Mouse (Mus musculus) midbrain, embryonic 10.5 days (tissue): ENCODE data around the gene Bhlha9. TPM values are rescaled to one million over a fixed set of nuclear protein-coding genes. Genes with fewer than 3 reads are reported as not detected.
A peak's percentile ranks its signal among the peaks of the same experiment; 100 is the strongest.
"Not testable (repeated sequence)": the region's sequence is repeated elsewhere in the genome, so short reads cannot be mapped to it uniquely, and the experiment has no call there.

ENCODE experiments used
- DNase-seq: peaks from one replicate; pipeline ENCODE4 v3.0.0-alpha.2; 2017; ENCODE audit warnings: low spot score
- H3K27ac ChIP-seq: fragments of 300-500 bp; sonication (generic); replicated peaks from 2 replicates; pipeline ENCODE4 v1.5.1; 2016; ENCODE audit warnings: mild to moderate bottlenecking
- H3K27me3 ChIP-seq: fragments of 300-500 bp; sonication (generic); 2 replicates; pipeline ENCODE4 v1.6.1; 2016; ENCODE audit warnings: low read depth, mild to moderate bottlenecking; ENCODE audit not compliant: poor library complexity, severe bottlenecking
- H3K36me3 ChIP-seq: fragments of 300-500 bp; sonication (generic); 2 replicates; pipeline ENCODE4 v1.6.1; 2016; ENCODE audit warnings: mild to moderate bottlenecking, moderate library complexity
- H3K4me1 ChIP-seq: fragments of 300-500 bp; sonication (generic); 2 replicates; pipeline ENCODE4 v1.6.1; 2016
- H3K4me3 ChIP-seq: fragments of 300-500 bp; sonication (generic); 2 replicates; pipeline ENCODE4 v1.5.1; 2016; ENCODE audit warnings: mild to moderate bottlenecking, moderate library complexity
- H3K9me3 ChIP-seq: fragments of 300-500 bp; sonication (generic); replicated peaks from 2 replicates; pipeline ENCODE4 v1.6.1; 2016; ENCODE audit warnings: mild to moderate bottlenecking
- WGBS: fragments of 180-500 bp; shearing (Covaris S2); methylation state at CpG from one replicate; pipeline ENCODE4 v1.1.7; 2016; 5-methylcytosine and 5-hydroxymethylcytosine counted together
- polyA plus RNA-seq: library from polyadenylated mRNA; unstranded; fragments of >200 nt; fragmentation: Nextera tagmentation; extraction: Ambion mirVana; gene quantifications from 2 replicates; pipeline ENCODE4 v1.2.1, GENCODE M21; 2016

Bhlha9 gene
- polyA plus RNA-seq, 1 experiment from 2014 or later, result 0.12 TPM

DNA sequence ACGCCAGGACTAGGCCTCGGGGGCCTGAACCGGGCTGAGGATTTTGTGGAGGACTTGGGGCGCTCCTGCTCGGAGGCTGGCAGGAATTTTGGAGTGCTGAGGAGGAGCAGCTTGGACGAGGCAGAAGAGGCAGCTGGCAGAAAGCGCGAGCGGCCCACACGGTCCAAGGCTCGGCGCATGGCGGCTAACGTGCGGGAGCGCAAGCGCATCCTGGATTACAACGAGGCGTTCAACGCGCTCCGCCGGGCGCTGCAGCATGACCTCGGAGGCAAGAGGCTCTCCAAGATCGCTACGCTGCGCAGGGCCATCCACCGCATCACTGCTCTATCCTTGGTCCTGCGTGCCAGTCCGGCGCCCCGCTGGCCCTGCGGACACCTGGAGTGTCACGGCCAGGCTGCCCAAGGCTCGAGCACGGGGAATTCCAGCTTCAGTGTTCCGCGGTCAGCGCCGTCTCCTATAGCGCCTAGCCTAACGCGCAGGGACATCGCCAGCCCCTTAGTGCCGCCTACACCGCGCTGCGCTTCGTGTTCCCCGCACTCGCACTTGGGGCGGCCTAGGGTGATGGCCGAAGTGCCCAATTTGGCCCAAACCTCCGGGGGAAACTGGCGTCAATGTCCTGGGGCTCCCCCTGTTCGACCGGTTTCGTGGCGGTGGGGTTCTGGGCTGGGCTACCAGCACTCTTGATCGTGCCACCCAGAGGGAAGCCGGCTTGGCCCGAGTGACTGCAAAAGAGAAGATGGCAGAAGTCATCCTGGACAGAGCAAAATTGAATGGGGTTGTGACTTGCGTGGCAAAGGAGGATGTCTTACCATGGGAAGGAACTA is 503 bp downstream of the Bhlha9 start:
- DNase-seq, result peak; percentile 49
- Histone ChIP-seq H3K9me3 (no peaks in the 10 kb centered on the region), H3K4me1 (peaks cover 13% of the 10 kb centered on the region), H3K27me3 (peaks cover 79% of the 10 kb centered on the region), H3K36me3 (no peaks in the 10 kb centered on the region), H3K4me3 (peak overlapping the region; percentile 52), H3K27ac (no peak overlapping the region)
- 3% methylated on average over 64 of the region's 64 CpGs for WGBS

DNA sequence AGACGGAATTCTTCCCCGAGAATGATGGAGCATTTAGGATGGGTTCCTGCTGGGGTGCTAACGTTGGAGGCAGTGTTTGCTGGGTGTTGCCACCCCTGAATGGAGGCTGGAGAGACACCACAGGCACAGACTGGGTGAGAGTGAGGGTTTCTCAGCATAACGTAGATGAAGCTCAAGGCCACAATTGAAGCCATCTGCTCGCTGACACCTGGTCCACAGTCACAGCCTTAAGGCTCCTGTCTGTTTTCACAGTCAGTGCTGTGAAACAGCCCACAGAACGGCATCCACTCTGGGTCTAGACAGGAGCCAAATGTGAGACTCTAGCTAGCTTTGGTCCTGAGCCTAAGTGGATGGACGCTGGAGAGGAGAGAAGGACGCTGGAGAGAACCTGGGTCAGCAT is 1.9 kb downstream of the Bhlha9 start:
- Histone ChIP-seq H3K4me1 (peaks cover 13% of the 10 kb centered on the region), H3K27me3 (peaks cover 77% of the 10 kb centered on the region), H3K27ac (no peak overlapping the region), H3K4me3 (no peak overlapping the region), H3K36me3 (no peaks in the 10 kb centered on the region), H3K9me3 (no peaks in the 10 kb centered on the region)
- WGBS, result 64% methylated on average over 8 of the region's 8 CpGs
- DNase-seq, result no peak

GRCm38 (mm10) chr11:76674704-76675103 is 2.4 kb downstream of the Bhlha9 start:
- DNase-seq, result no peak
- WGBS, result 44% methylated on average over 4 of the region's 4 CpGs
- no peak overlapping the region for H3K4me3 ChIP-seq
- H3K36me3 ChIP-seq, result no peaks in the 10 kb centered on the region
- no peak overlapping the region for H3K27ac ChIP-seq
- peaks cover 77% of the 10 kb centered on the region for H3K27me3 ChIP-seq
- H3K9me3 ChIP-seq, result no peaks in the 10 kb centered on the region
- peaks cover 13% of the 10 kb centered on the region for H3K4me1 ChIP-seq

GRCm38 (mm10) chr11:76679508-76679907 is 7.2 kb downstream of the Bhlha9 start, which contains the start of gene Trarg1:
TSS of gene Trarg1 (plus strand) at chr11:76679808.
- not testable (repeated sequence) for H3K4me3 ChIP-seq, H3K27ac ChIP-seq, H3K36me3 ChIP-seq, H3K9me3 ChIP-seq, DNase-seq, H3K4me1 ChIP-seq
- H3K27me3 ChIP-seq, result peaks cover 32% of the 10 kb centered on the region
- WGBS, result 42% methylated on average over 6 of the region's 8 CpGs

DNA sequence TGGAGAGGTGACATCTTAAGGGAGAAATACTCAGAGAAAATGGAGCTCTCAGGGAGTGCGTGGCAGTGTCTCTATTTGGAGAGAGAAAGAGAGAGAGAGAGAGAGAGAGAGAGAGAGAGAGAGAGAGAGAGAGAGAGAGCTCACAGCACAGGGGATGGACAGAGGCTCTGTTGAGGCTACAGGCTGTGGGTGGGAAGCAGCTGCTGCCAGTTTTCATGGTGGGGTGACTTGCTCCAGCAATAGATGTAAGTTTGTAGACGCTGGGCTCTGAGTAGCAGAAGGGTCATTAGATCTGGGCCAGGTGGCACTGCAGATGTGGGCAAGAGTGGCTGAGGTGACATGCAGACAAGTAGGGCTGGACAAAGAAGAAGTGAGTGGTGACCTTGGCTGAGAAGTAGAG is 13.3 kb downstream of the Bhlha9 start:
- Histone ChIP-seq H3K4me1 (no peaks in the 10 kb centered on the region), H3K9me3 (no peaks in the 10 kb centered on the region), H3K27ac (no peak overlapping the region), H3K27me3 (no peaks in the 10 kb centered on the region), H3K4me3 (no peak overlapping the region), H3K36me3 (no peaks in the 10 kb centered on the region)
- no peak for DNase-seq
- WGBS, result 85% methylated on average over 2 of the region's 2 CpGs

GRCm38 (mm10) chr11:76692096-76692495 is 19.8 kb downstream of the Bhlha9 start:
- H3K27me3 ChIP-seq, result no peaks in the 10 kb centered on the region
- H3K36me3 ChIP-seq, result no peaks in the 10 kb centered on the region
- no peak overlapping the region for H3K27ac ChIP-seq
- no peaks in the 10 kb centered on the region for H3K4me1 ChIP-seq
- DNase-seq, result no peak
- H3K9me3 ChIP-seq, result no peaks in the 10 kb centered on the region
- no peak overlapping the region for H3K4me3 ChIP-seq
- WGBS, result 76% methylated on average over 3 of the region's 3 CpGs

- Histone ChIP-seq H3K36me3 (no peaks in the 10 kb centered on the region), H3K4me1 (no peaks in the 10 kb centered on the region), H3K27me3 (0 out of 2 replicates have a peak, but pooled peaks cover 5% of the 10 kb centered on the region), H3K9me3 (no peaks in the 10 kb centered on the region), H3K4me3 (no peak overlapping the region), H3K27ac (no peak overlapping the region)
- no peak for DNase-seq
- 66% methylated on average over 6 of the region's 6 CpGs for WGBS
These were observed 23.5 kb downstream of the Bhlha9 start for GRCm38 (mm10) chr11:76695810-76696209.

DNA sequence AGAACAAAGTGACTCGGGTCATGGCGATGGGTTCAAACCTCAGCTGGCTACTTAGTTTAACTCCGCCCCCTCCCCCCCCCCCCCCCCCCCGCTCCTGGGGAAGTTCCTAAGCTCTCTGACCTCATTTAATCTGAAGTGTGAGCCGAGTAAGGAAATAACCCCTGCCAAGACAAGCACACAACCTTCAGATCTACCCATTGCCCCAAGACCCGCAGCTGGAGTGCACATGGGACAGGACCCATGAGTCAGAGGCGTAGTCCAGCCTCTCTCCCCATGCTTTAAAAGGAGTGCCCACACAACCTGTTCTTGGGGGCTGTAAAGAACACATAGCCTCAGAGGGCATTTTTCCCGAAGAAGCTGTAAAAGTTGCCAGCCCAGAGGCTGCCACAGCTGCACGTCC is 27.4 kb downstream of the Bhlha9 start:
- no peak for DNase-seq
- Histone ChIP-seq H3K27me3 (0 out of 2 replicates have a peak, but pooled peaks cover 5% of the 10 kb centered on the region), H3K9me3 (no peaks in the 10 kb centered on the region), H3K27ac (no peak overlapping the region), H3K36me3 (no peaks in the 10 kb centered on the region), H3K4me1 (no peaks in the 10 kb centered on the region), H3K4me3 (no peak overlapping the region)
- WGBS, result 72% methylated on average over 8 of the region's 9 CpGs

GRCm38 (mm10) chr11:76707656-76708055 is 35.4 kb downstream of the Bhlha9 start:
- peaks cover 29% of the 10 kb centered on the region for H3K4me1 ChIP-seq
- H3K36me3 ChIP-seq, result no peaks in the 10 kb centered on the region
- no peaks in the 10 kb centered on the region for H3K27me3 ChIP-seq
- no peak overlapping the region for H3K27ac ChIP-seq
- peaks cover 12% of the 10 kb centered on the region; the same call in 1 of the 2 replicates for H3K9me3 ChIP-seq
- no peak for DNase-seq
- H3K4me3 ChIP-seq, result no peak overlapping the region
- WGBS, result 85% methylated on average over 3 of the region's 3 CpGs

DNA sequence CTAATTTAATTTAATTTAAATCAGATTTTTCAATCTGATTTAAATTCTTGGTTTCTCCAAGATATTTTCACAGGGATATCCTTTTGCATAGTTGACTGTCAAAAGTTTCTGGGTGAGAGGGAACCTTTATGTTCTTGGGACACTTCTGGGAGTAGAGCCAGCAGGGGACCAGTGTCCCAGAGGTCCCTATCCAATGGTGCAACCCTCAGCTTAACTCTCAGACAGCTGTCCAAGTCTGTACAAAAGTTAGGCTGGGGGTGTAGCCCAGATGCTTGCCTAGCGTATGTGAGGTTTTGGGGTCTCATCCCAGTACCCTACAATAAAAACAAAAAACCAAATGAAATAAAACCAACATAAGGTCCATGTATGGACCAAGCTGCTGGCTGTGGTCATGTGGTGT is 35.8 kb downstream of the Bhlha9 start:
- Histone ChIP-seq H3K9me3 (peaks cover 12% of the 10 kb centered on the region; the same call in 1 of the 2 replicates), H3K36me3 (no peaks in the 10 kb centered on the region), H3K27ac (no peak overlapping the region), H3K4me3 (no peak overlapping the region), H3K4me1 (peaks cover 29% of the 10 kb centered on the region), H3K27me3 (no peaks in the 10 kb centered on the region)
- WGBS, result 94% methylated on average over 1 of the region's 1 CpGs
- DNase-seq, result no peak

GRCm38 (mm10) chr11:76708881-76709280 is 36.6 kb downstream of the Bhlha9 start:
- Histone ChIP-seq H3K27ac (no peak overlapping the region), H3K27me3 (no peaks in the 10 kb centered on the region), H3K4me3 (no peak overlapping the region), H3K4me1 (peaks cover 29% of the 10 kb centered on the region), H3K36me3 (no peaks in the 10 kb centered on the region), H3K9me3 (peaks cover 12% of the 10 kb centered on the region; the same call in 1 of the 2 replicates)
- DNase-seq, result no peak
- WGBS, result 34% methylated on average over 1 of the region's 1 CpGs

DNA sequence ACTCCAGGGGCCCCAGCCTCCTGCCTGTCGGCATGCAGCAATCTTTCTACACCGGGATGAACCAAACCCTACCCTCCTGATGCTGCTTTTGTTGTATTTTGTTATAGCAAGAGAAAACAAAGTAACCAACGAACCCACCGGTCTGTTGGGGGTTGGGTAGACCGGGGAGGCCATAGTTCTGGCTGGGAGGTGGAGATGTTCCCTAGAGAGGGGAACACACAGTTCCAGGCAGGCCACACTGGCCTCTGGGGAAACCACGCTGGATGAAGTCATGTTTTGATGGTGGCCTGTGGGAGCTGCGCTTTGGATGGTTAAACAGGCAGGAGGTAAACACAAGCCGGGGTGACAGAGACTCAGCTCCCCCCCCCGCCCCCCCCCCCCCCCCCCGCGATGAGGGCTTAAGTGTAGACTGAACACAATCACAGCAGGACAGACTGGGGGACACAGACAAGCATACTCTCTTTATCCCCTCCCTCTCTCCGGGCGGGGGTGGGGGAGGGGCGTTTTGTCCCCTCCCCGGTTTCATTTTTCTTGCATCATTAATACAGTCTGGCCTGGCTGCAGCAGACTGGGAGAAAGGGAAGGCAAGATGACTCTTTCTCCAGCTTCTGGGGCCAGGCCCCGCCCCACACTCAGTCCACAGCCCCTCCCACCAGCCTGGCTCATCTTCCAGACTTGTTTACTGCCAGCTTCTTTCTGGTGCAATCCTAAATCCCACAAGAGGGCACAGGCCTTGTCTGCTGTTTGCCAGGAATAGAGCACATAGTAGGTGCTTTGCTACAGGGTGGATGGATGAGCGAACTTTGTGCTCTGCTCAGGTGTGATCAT is 37.6 kb downstream of the Bhlha9 start:
- Histone ChIP-seq H3K9me3 (peaks cover 12% of the 10 kb centered on the region; the same call in 1 of the 2 replicates), H3K4me1 (peaks cover 29% of the 10 kb centered on the region), H3K27ac (peak overlapping the region; percentile 60), H3K27me3 (no peaks in the 10 kb centered on the region), H3K36me3 (no peaks in the 10 kb centered on the region), H3K4me3 (0 out of 2 replicates have a peak overlapping the region, but pooled peaks have one; percentile 18)
- DNase-seq, result peak; percentile 14
- 28% methylated on average over 12 of the region's 17 CpGs for WGBS

- no peak for DNase-seq
- no peaks in the 10 kb centered on the region for H3K27me3 ChIP-seq
- H3K4me1 ChIP-seq, result no peaks in the 10 kb centered on the region
- no peaks in the 10 kb centered on the region for H3K9me3 ChIP-seq
- WGBS, result 88% methylated on average over 4 of the region's 4 CpGs
- no peak overlapping the region for H3K4me3 ChIP-seq
- H3K36me3 ChIP-seq, result no peaks in the 10 kb centered on the region
- no peak overlapping the region for H3K27ac ChIP-seq
These were observed 44.7 kb downstream of the Bhlha9 start for GRCm38 (mm10) chr11:76717000-76717399.
